Mouse (Mus musculus): Measurements from ENCODE around the gene B3galt6. TPM values are rescaled to one million over a fixed set of nuclear protein-coding genes. Genes with fewer than 3 reads are reported as not detected.

Gene B3galt6
- 14.3 and 14.5 TPM in 2 replicates for polyA plus RNA-seq (2015; fragmentation: Nextera tagmentation; extraction: Ambion mirVana)

GRCm38 (mm10) chr4:155992241-155992905, at the start of gene B3galt6, which contains the start of gene Sdf4:
B3galt6 (minus strand) TSS chr4:155992649.
Sdf4 (plus strand) TSS chr4:155992872.
- ATAC-seq (replicated peaks; ENCODE audit: low FRiP score, low read depth) (peak; percentile 89), DNase-seq (ENCODE audit: low spot score) (peak; percentile 88)
- peak within 1 kb of the TSS; percentile 72 for H3K9ac ChIP-seq (ENCODE audit: low read depth, low read length)
- peak within 1 kb of the TSS; percentile 96 for H3K27ac ChIP-seq
- H3K36me3 ChIP-seq (ENCODE audit: insufficient read depth, low read length), result peaks cover 2% of the 10 kb centered on the region; the same call in 1 of the 2 replicates
- H3K4me2 ChIP-seq (ENCODE audit: low read length), result peak within 1 kb of the TSS; percentile 60
- H3K4me3 ChIP-seq (replicated peaks; ENCODE audit: low read depth, low read length), result peak within 1 kb of the TSS; percentile 85
- peaks cover 13% of the 10 kb centered on the region for H3K4me1 ChIP-seq (replicated peaks; ENCODE audit: insufficient read depth, low read length)
- no peaks in the 10 kb centered on the region for H3K27me3 ChIP-seq (ENCODE audit: insufficient read depth, low read length)
- under 1% methylated on average over 89 of the region's 99 CpGs for WGBS
- TF ChIP-seq CTCF (IDR thresholded peaks at IDR 0.05; ENCODE audit: low read depth), result peak; percentile 72
- no peaks in the 10 kb centered on the region for H3K9me3 ChIP-seq (replicated peaks; ENCODE audit: low read length)

GRCm38 (mm10) chr4:156034901-156035300, 42.5 kb upstream of the B3galt6 start:
- Histone ChIP-seq H3K27ac (no peak overlapping the region), H3K4me2 (ENCODE audit: low read length) (peak overlapping the region; percentile 38), H3K36me3 (ENCODE audit: insufficient read depth, low read length) (no peaks in the 10 kb centered on the region), H3K9me3 (replicated peaks; ENCODE audit: low read length) (no peaks in the 10 kb centered on the region), H3K4me3 (replicated peaks; ENCODE audit: low read depth, low read length) (no peak overlapping the region), H3K4me1 (replicated peaks; ENCODE audit: insufficient read depth, low read length) (peaks cover 16% of the 10 kb centered on the region), H3K27me3 (ENCODE audit: insufficient read depth, low read length) (no peaks in the 10 kb centered on the region), H3K9ac (ENCODE audit: low read depth, low read length) (peak overlapping the region; percentile 13; the same call in 1 of the 2 replicates)
- WGBS, result 19% methylated on average over 25 of the region's 25 CpGs
- DNase-seq (ENCODE audit: low spot score) (no peak), ATAC-seq (replicated peaks; ENCODE audit: low FRiP score, low read depth) (no peak)
- TF ChIP-seq CTCF (IDR thresholded peaks at IDR 0.05; ENCODE audit: low read depth), result no peak

GRCm38 (mm10) chr4:156034301-156034700, 41.9 kb upstream of the B3galt6 start:
- Histone ChIP-seq H3K9me3 (replicated peaks; ENCODE audit: low read length) (no peaks in the 10 kb centered on the region), H3K9ac (ENCODE audit: low read depth, low read length) (no peak overlapping the region), H3K4me1 (replicated peaks; ENCODE audit: insufficient read depth, low read length) (peaks cover 16% of the 10 kb centered on the region), H3K27ac (no peak overlapping the region), H3K36me3 (ENCODE audit: insufficient read depth, low read length) (no peaks in the 10 kb centered on the region), H3K4me3 (replicated peaks; ENCODE audit: low read depth, low read length) (no peak overlapping the region), H3K4me2 (ENCODE audit: low read length) (peak overlapping the region; percentile 38; the same call in 1 of the 2 replicates), H3K27me3 (ENCODE audit: insufficient read depth, low read length) (no peaks in the 10 kb centered on the region)
- DNase-seq (ENCODE audit: low spot score) (no peak), ATAC-seq (replicated peaks; ENCODE audit: low FRiP score, low read depth) (no peak)
- no peak for TF ChIP-seq CTCF (IDR thresholded peaks at IDR 0.05; ENCODE audit: low read depth)
- 72% methylated on average over 4 of the region's 4 CpGs for WGBS

GRCm38 (mm10) chr4:156033476-156034119, 41.1 kb upstream of the B3galt6 start:
- H3K4me3 ChIP-seq (replicated peaks; ENCODE audit: low read depth, low read length), result no peak overlapping the region
- TF ChIP-seq CTCF (IDR thresholded peaks at IDR 0.05; ENCODE audit: low read depth), result peak; percentile 81
- no peaks in the 10 kb centered on the region for H3K36me3 ChIP-seq (ENCODE audit: insufficient read depth, low read length)
- ATAC-seq (replicated peaks; ENCODE audit: low FRiP score, low read depth) (no peak), DNase-seq (ENCODE audit: low spot score) (peak; percentile 78)
- no peaks in the 10 kb centered on the region for H3K9me3 ChIP-seq (replicated peaks; ENCODE audit: low read length)
- 37% methylated on average over 6 of the region's 6 CpGs for WGBS
- H3K4me2 ChIP-seq (ENCODE audit: low read length), result no peak overlapping the region
- H3K27ac ChIP-seq, result peak overlapping the region; percentile 52; the same call in 1 of the 2 replicates
- no peaks in the 10 kb centered on the region for H3K27me3 ChIP-seq (ENCODE audit: insufficient read depth, low read length)
- H3K9ac ChIP-seq (ENCODE audit: low read depth, low read length), result no peak overlapping the region
- peaks cover 16% of the 10 kb centered on the region for H3K4me1 ChIP-seq (replicated peaks; ENCODE audit: insufficient read depth, low read length)

GRCm38 (mm10) chr4:156032856-156033255, 40.4 kb upstream of the B3galt6 start:
- Histone ChIP-seq H3K4me2 (ENCODE audit: low read length) (no peak overlapping the region), H3K9me3 (replicated peaks; ENCODE audit: low read length) (no peaks in the 10 kb centered on the region), H3K4me3 (replicated peaks; ENCODE audit: low read depth, low read length) (no peak overlapping the region), H3K36me3 (ENCODE audit: insufficient read depth, low read length) (0 out of 2 replicates have a peak, but pooled peaks cover 3% of the 10 kb centered on the region), H3K4me1 (replicated peaks; ENCODE audit: insufficient read depth, low read length) (peaks cover 16% of the 10 kb centered on the region), H3K27me3 (ENCODE audit: insufficient read depth, low read length) (no peaks in the 10 kb centered on the region), H3K27ac (peak overlapping the region; percentile 92), H3K9ac (ENCODE audit: low read depth, low read length) (no peak overlapping the region)
- TF ChIP-seq CTCF (IDR thresholded peaks at IDR 0.05; ENCODE audit: low read depth), result no peak
- WGBS, result 78% methylated on average over 4 of the region's 4 CpGs
- DNase-seq (ENCODE audit: low spot score), result no peak
- ATAC-seq (replicated peaks; ENCODE audit: low FRiP score, low read depth), result no peak

GRCm38 (mm10) chr4:156031593-156032391, 39.3 kb upstream of the B3galt6 start:
- peak; percentile 80 for ATAC-seq (replicated peaks; ENCODE audit: low FRiP score, low read depth)

More at GRCm38 (mm10) chr4:156031593-156032391, 39.3 kb upstream of the B3galt6 start:
- H3K4me3 ChIP-seq (replicated peaks; ENCODE audit: low read depth, low read length), result peak overlapping the region; percentile 47
- H3K27ac ChIP-seq, result peak overlapping the region; percentile 92
- H3K9me3 ChIP-seq (replicated peaks; ENCODE audit: low read length), result no peaks in the 10 kb centered on the region
- 0 out of 2 replicates have a peak, but pooled peaks cover 3% of the 10 kb centered on the region for H3K36me3 ChIP-seq (ENCODE audit: insufficient read depth, low read length)
- H3K4me1 ChIP-seq (replicated peaks; ENCODE audit: insufficient read depth, low read length), result peaks cover 16% of the 10 kb centered on the region
- H3K9ac ChIP-seq (ENCODE audit: low read depth, low read length), result peak overlapping the region; percentile 53
- TF ChIP-seq CTCF (IDR thresholded peaks at IDR 0.05; ENCODE audit: low read depth), result no peak
- under 1% methylated on average over 24 of the region's 24 CpGs for WGBS
- peak overlapping the region; percentile 60 for H3K4me2 ChIP-seq (ENCODE audit: low read length)
- H3K27me3 ChIP-seq (ENCODE audit: insufficient read depth, low read length), result no peaks in the 10 kb centered on the region
- peak; percentile 94 for DNase-seq (ENCODE audit: low spot score)
